Mouse (Mus musculus): ENCODE measurements around the gene Dhrs1.
A peak's percentile ranks its signal among the peaks of the same experiment; 100 is the strongest.

Dhrs1 gene

GRCm38 (mm10) chr14:55745180-55745860 lies at the start of gene Dhrs1, which contains the start of gene Nop9:
Dhrs1 (minus strand) TSS chr14:55745690.
Nop9 (plus strand) TSS chr14:55745693.
- DNase-seq = peak; percentile 94

- peak; percentile 2 for DNase-seq
These were observed 48.5 kb upstream of the Dhrs1 start for GRCm38 (mm10) chr14:55793946-55794345.

GRCm38 (mm10) chr14:55793461-55793860 lies 48.0 kb upstream of the Dhrs1 start:
- DNase-seq = peak; percentile 0

GRCm38 (mm10) chr14:55788256-55789050 lies 43.0 kb upstream of the Dhrs1 start, which contains the start of gene Ripk3:
Ripk3 (minus strand) TSS chr14:55788865.
- DNase-seq = peak; percentile 45

GRCm38 (mm10) chr14:55787731-55788130 lies 42.2 kb upstream of the Dhrs1 start:
- DNase-seq = no peak

- peak; percentile 12 for DNase-seq
These were observed 39.7 kb upstream of the Dhrs1 start for GRCm38 (mm10) chr14:55785195-55785594.

- peak; percentile 48 for DNase-seq
These were observed 38.4 kb upstream of the Dhrs1 start, which contains the start of gene Adcy4 for GRCm38 (mm10) chr14:55783958-55784235. Adcy4 (minus strand) TSS chr14:55784095.

GRCm38 (mm10) chr14:55783171-55783957 lies 37.9 kb upstream of the Dhrs1 start:
- DNase-seq = peak; percentile 66

GRCm38 (mm10) chr14:55782361-55782960 lies 37.0 kb upstream of the Dhrs1 start:
- no peak for DNase-seq

- DNase-seq = peak; percentile 81
These were observed 35.8 kb upstream of the Dhrs1 start for GRCm38 (mm10) chr14:55781310-55781709.

GRCm38 (mm10) chr14:55780736-55781135 lies 35.2 kb upstream of the Dhrs1 start:
- no peak for DNase-seq

- DNase-seq = no peak
These were observed 34.2 kb upstream of the Dhrs1 start for GRCm38 (mm10) chr14:55779656-55780055.

- DNase-seq = no peak
These were observed 33.2 kb upstream of the Dhrs1 start for GRCm38 (mm10) chr14:55778686-55779085.

- no peak for DNase-seq
These were observed 32.3 kb upstream of the Dhrs1 start for GRCm38 (mm10) chr14:55777806-55778205.

- no peak for DNase-seq
These were observed 31.7 kb upstream of the Dhrs1 start for GRCm38 (mm10) chr14:55777176-55777575.

- DNase-seq = no peak
These were observed 31.2 kb upstream of the Dhrs1 start for GRCm38 (mm10) chr14:55776711-55777110.

- no peak for DNase-seq
These were observed 23.7 kb upstream of the Dhrs1 start for GRCm38 (mm10) chr14:55769087-55769703.

GRCm38 (mm10) chr14:55768555-55768954 lies 23.1 kb upstream of the Dhrs1 start:
- DNase-seq = no peak

GRCm38 (mm10) chr14:55767519-55768414 lies 22.3 kb upstream of the Dhrs1 start:
- peak; percentile 84 for DNase-seq

- no peak for DNase-seq
These were observed 20.2 kb upstream of the Dhrs1 start, which contains the start of gene Ltb4r1 for GRCm38 (mm10) chr14:55765696-55766095. Ltb4r1 (plus strand) TSS chr14:55765962.

- peak; percentile 21 for DNase-seq
These were observed 17.7 kb upstream of the Dhrs1 start for GRCm38 (mm10) chr14:55763166-55763565.

All from kidney, postnatal 14 days (tissue).